Mouse (Mus musculus): ENCODE measurements around the gene Sbno2. TPM values are rescaled to one million over a fixed set of nuclear protein-coding genes. Genes with fewer than 3 reads are reported as not detected.

The Sbno2 gene
- polyA plus RNA-seq, 1 experiment, result 127 TPM

GRCm38 (mm10) chr10:80053259-80053780 lies 52.1 kb downstream of the Sbno2 start:
- WGBS, result under 1% methylated on average over 47 of the region's 47 CpGs
- DNase-seq, result peak; percentile 99
- Histone ChIP-seq H3K4me1 (replicated peaks; ENCODE audit: control insufficient read depth, insufficient read depth, low read length) (peaks cover 35% of the 10 kb centered on the region), H3K4me3 (ENCODE audit: control insufficient read depth, insufficient read depth, low read length) (peak overlapping the region; percentile 73), H3K36me3 (ENCODE audit: control insufficient read depth, insufficient read depth, low read length) (peaks cover 19% of the 10 kb centered on the region), H3K27ac (ENCODE audit: control insufficient read depth, insufficient read depth, low read length) (peak overlapping the region; percentile 51), H3K27me3 (ENCODE audit: control insufficient read depth, insufficient read depth, low read length) (no peaks in the 10 kb centered on the region)
- 0 out of 2 replicates have a peak, but pooled peaks have one; percentile 34 for TF ChIP-seq CTCF (IDR thresholded peaks at IDR 0.05; ENCODE audit: borderline replicate concordance, control insufficient read depth, extremely low read depth, insufficient read depth, low read length, poor library complexity)
- TF ChIP-seq POLR2A (IDR thresholded peaks at IDR 0.05; ENCODE audit: control insufficient read depth, extremely low read depth, insufficient read depth, low read length, poor library complexity), result peak; percentile 98

- no peak for DNase-seq
- H3K27ac ChIP-seq (ENCODE audit: control insufficient read depth, insufficient read depth, low read length), result peak overlapping the region; percentile 70
- H3K4me3 ChIP-seq (ENCODE audit: control insufficient read depth, insufficient read depth, low read length), result no peak overlapping the region
- H3K4me1 ChIP-seq (replicated peaks; ENCODE audit: control insufficient read depth, insufficient read depth, low read length), result peaks cover 35% of the 10 kb centered on the region
- WGBS, result 84% methylated on average over 5 of the region's 5 CpGs
- H3K36me3 ChIP-seq (ENCODE audit: control insufficient read depth, insufficient read depth, low read length), result peaks cover 12% of the 10 kb centered on the region; the same call in 1 of the 2 replicates
- no peak for TF ChIP-seq POLR2A (IDR thresholded peaks at IDR 0.05; ENCODE audit: control insufficient read depth, extremely low read depth, insufficient read depth, low read length, poor library complexity)
- no peak for TF ChIP-seq CTCF (IDR thresholded peaks at IDR 0.05; ENCODE audit: borderline replicate concordance, control insufficient read depth, extremely low read depth, insufficient read depth, low read length, poor library complexity)
- H3K27me3 ChIP-seq (ENCODE audit: control insufficient read depth, insufficient read depth, low read length), result no peaks in the 10 kb centered on the region
These were observed 53.0 kb downstream of the Sbno2 start for GRCm38 (mm10) chr10:80052374-80052764.

GRCm38 (mm10) chr10:80051618-80052373 lies 53.6 kb downstream of the Sbno2 start:
- peaks cover 35% of the 10 kb centered on the region for H3K4me1 ChIP-seq (replicated peaks; ENCODE audit: control insufficient read depth, insufficient read depth, low read length)
- WGBS, result 24% methylated on average over 14 of the region's 14 CpGs
- peak; percentile 39 for DNase-seq
- TF ChIP-seq CTCF (IDR thresholded peaks at IDR 0.05; ENCODE audit: borderline replicate concordance, control insufficient read depth, extremely low read depth, insufficient read depth, low read length, poor library complexity), result no peak
- peaks cover 8% of the 10 kb centered on the region; the same call in 1 of the 2 replicates for H3K36me3 ChIP-seq (ENCODE audit: control insufficient read depth, insufficient read depth, low read length)
- H3K27me3 ChIP-seq (ENCODE audit: control insufficient read depth, insufficient read depth, low read length), result no peaks in the 10 kb centered on the region
- 0 out of 2 replicates have a peak overlapping the region, but pooled peaks have one; percentile 2 for H3K4me3 ChIP-seq (ENCODE audit: control insufficient read depth, insufficient read depth, low read length)
- peak overlapping the region; percentile 93 for H3K27ac ChIP-seq (ENCODE audit: control insufficient read depth, insufficient read depth, low read length)

- DNase-seq, result no peak
- H3K4me3 ChIP-seq (ENCODE audit: control insufficient read depth, insufficient read depth, low read length), result no peak overlapping the region
- H3K4me1 ChIP-seq (replicated peaks; ENCODE audit: control insufficient read depth, insufficient read depth, low read length), result peaks cover 35% of the 10 kb centered on the region
- H3K36me3 ChIP-seq (ENCODE audit: control insufficient read depth, insufficient read depth, low read length), result 0 out of 2 replicates have a peak, but pooled peaks cover 3% of the 10 kb centered on the region
- peak overlapping the region; percentile 93 for H3K27ac ChIP-seq (ENCODE audit: control insufficient read depth, insufficient read depth, low read length)
- no peak for TF ChIP-seq CTCF (IDR thresholded peaks at IDR 0.05; ENCODE audit: borderline replicate concordance, control insufficient read depth, extremely low read depth, insufficient read depth, low read length, poor library complexity)
- no peak for TF ChIP-seq POLR2A (IDR thresholded peaks at IDR 0.05; ENCODE audit: control insufficient read depth, extremely low read depth, insufficient read depth, low read length, poor library complexity)
- H3K27me3 ChIP-seq (ENCODE audit: control insufficient read depth, insufficient read depth, low read length), result no peaks in the 10 kb centered on the region
- WGBS, result 86% methylated on average over 15 of the region's 15 CpGs
These were observed 54.3 kb downstream of the Sbno2 start for GRCm38 (mm10) chr10:80050885-80051617.

- H3K4me3 ChIP-seq (ENCODE audit: control insufficient read depth, insufficient read depth, low read length), result no peak overlapping the region
- no peaks in the 10 kb centered on the region for H3K36me3 ChIP-seq (ENCODE audit: control insufficient read depth, insufficient read depth, low read length)
- peaks cover 32% of the 10 kb centered on the region for H3K4me1 ChIP-seq (replicated peaks; ENCODE audit: control insufficient read depth, insufficient read depth, low read length)
- TF ChIP-seq POLR2A (IDR thresholded peaks at IDR 0.05; ENCODE audit: control insufficient read depth, extremely low read depth, insufficient read depth, low read length, poor library complexity) (no peak), CTCF (IDR thresholded peaks at IDR 0.05; ENCODE audit: borderline replicate concordance, control insufficient read depth, extremely low read depth, insufficient read depth, low read length, poor library complexity) (no peak)
- 81% methylated on average over 6 of the region's 6 CpGs for WGBS
- H3K27ac ChIP-seq (ENCODE audit: control insufficient read depth, insufficient read depth, low read length), result no peak overlapping the region
- H3K27me3 ChIP-seq (ENCODE audit: control insufficient read depth, insufficient read depth, low read length), result no peaks in the 10 kb centered on the region
- no peak for DNase-seq
These were observed 55.1 kb downstream of the Sbno2 start for GRCm38 (mm10) chr10:80050244-80050643.

GRCm38 (mm10) chr10:80048834-80049233 lies 56.5 kb downstream of the Sbno2 start:
- no peaks in the 10 kb centered on the region for H3K36me3 ChIP-seq (ENCODE audit: control insufficient read depth, insufficient read depth, low read length)
- TF ChIP-seq CTCF (IDR thresholded peaks at IDR 0.05; ENCODE audit: borderline replicate concordance, control insufficient read depth, extremely low read depth, insufficient read depth, low read length, poor library complexity) (no peak), POLR2A (IDR thresholded peaks at IDR 0.05; ENCODE audit: control insufficient read depth, extremely low read depth, insufficient read depth, low read length, poor library complexity) (no peak)
- H3K27me3 ChIP-seq (ENCODE audit: control insufficient read depth, insufficient read depth, low read length), result no peaks in the 10 kb centered on the region
- no peak overlapping the region for H3K4me3 ChIP-seq (ENCODE audit: control insufficient read depth, insufficient read depth, low read length)
- H3K4me1 ChIP-seq (replicated peaks; ENCODE audit: control insufficient read depth, insufficient read depth, low read length), result peaks cover 22% of the 10 kb centered on the region
- no peak for DNase-seq
- 91% methylated on average over 3 of the region's 3 CpGs for whole genome bisulfite sequencing
- no peak overlapping the region for H3K27ac ChIP-seq (ENCODE audit: control insufficient read depth, insufficient read depth, low read length)
